Mouse (Mus musculus): ENCODE measurements around the gene Pole3. TPM values are rescaled to one million over a fixed set of nuclear protein-coding genes. Genes with fewer than 3 reads are reported as not detected.
A peak's percentile ranks its signal among the peaks of the same experiment; 100 is the strongest.

The Pole3 gene
- total RNA-seq (2022) = 10 to 100 TPM; 27.5 to 29.7 (median 27.9) TPM

GRCm38 (mm10) chr4:62524651-62525488 lies at the start of gene Pole3, which contains the start of gene 4933430I17Rik:
TSS of gene Pole3 (minus strand) at chr4:62525068.
TSS of gene 4933430I17Rik (plus strand) at chr4:62525369.
- DNase-seq (ENCODE audit: low spot score in 2 of 2) = peak; percentile 95 to 97

GRCm38 (mm10) chr4:62570029-62570428 lies 45.2 kb upstream of the Pole3 start:
- DNase-seq (ENCODE audit: low spot score in 2 of 2) = no peak

- DNase-seq (ENCODE audit: low spot score in 2 of 2) = no peak
Observed at GRCm38 (mm10) chr4:62569603-62570002, 44.7 kb upstream of the Pole3 start.

GRCm38 (mm10) chr4:62568359-62568758 lies 43.5 kb upstream of the Pole3 start:
- DNase-seq (ENCODE audit: low spot score in 2 of 2) = no peak

- DNase-seq (ENCODE audit: low spot score in 2 of 2) = no peak
Observed at GRCm38 (mm10) chr4:62567696-62568095, 42.8 kb upstream of the Pole3 start.

GRCm38 (mm10) chr4:62566530-62566929 lies 41.7 kb upstream of the Pole3 start:
- DNase-seq (ENCODE audit: low spot score in 2 of 2) = no peak

- no peak for DNase-seq (ENCODE audit: low spot score in 2 of 2)
Observed at GRCm38 (mm10) chr4:62562006-62562405, 37.1 kb upstream of the Pole3 start.

GRCm38 (mm10) chr4:62561630-62562001 lies 36.7 kb upstream of the Pole3 start:
- no peak for DNase-seq (ENCODE audit: low spot score in 2 of 2)

- DNase-seq (ENCODE audit: low spot score in 2 of 2) = peak; percentile 33 to 82
Observed at GRCm38 (mm10) chr4:62560963-62561629, 36.2 kb upstream of the Pole3 start.

- no peak for DNase-seq (ENCODE audit: low spot score in 2 of 2)
Observed at GRCm38 (mm10) chr4:62559797-62560329, 35.0 kb upstream of the Pole3 start, which contains the start of gene Rgs3. TSS of gene Rgs3 (plus strand) at chr4:62559847.

GRCm38 (mm10) chr4:62557436-62557835 lies 32.6 kb upstream of the Pole3 start:
- no peak for DNase-seq (ENCODE audit: low spot score in 2 of 2)

- DNase-seq (ENCODE audit: low spot score in 2 of 2) = no peak
Observed at GRCm38 (mm10) chr4:62551966-62552365, 27.1 kb upstream of the Pole3 start.

- DNase-seq (ENCODE audit: low spot score in 2 of 2) = no peak
Observed at GRCm38 (mm10) chr4:62544801-62545200, 19.9 kb upstream of the Pole3 start.

GRCm38 (mm10) chr4:62543782-62544181 lies 18.9 kb upstream of the Pole3 start:
- DNase-seq (ENCODE audit: low spot score in 2 of 2) = no peak

- DNase-seq (ENCODE audit: low spot score in 2 of 2) = peak in 1 of 2 experiments; percentile 13
Observed at GRCm38 (mm10) chr4:62541802-62542201, 16.9 kb upstream of the Pole3 start.

GRCm38 (mm10) chr4:62533729-62534128 lies 8.9 kb upstream of the Pole3 start:
- no peak for DNase-seq (ENCODE audit: low spot score in 2 of 2)

GRCm38 (mm10) chr4:62527655-62528054 lies 2.8 kb upstream of the Pole3 start:
- no peak for DNase-seq (ENCODE audit: low spot score in 2 of 2)

GRCm38 (mm10) chr4:62526256-62526655 lies 1.4 kb upstream of the Pole3 start:
- DNase-seq (ENCODE audit: low spot score in 2 of 2) = no peak

- DNase-seq (ENCODE audit: low spot score in 2 of 2) = no peak
Observed at GRCm38 (mm10) chr4:62525489-62525811, 582 bp upstream of the Pole3 start.

GRCm38 (mm10) chr4:62520892-62521400 lies 3.9 kb downstream of the Pole3 start:
- DNase-seq (ENCODE audit: low spot score in 2 of 2) = no peak

- DNase-seq (ENCODE audit: low spot score in 2 of 2) = peak; percentile 64 to 71
Observed at GRCm38 (mm10) chr4:62519849-62520233, 5.0 kb downstream of the Pole3 start, which contains the start of gene Alad. TSS of gene Alad (minus strand) at chr4:62519918.
